Mouse (Mus musculus) left cerebral cortex, postnatal 36 days (tissue): Measurements from ENCODE around the gene Insig2. TPM values are rescaled to one million over a fixed set of nuclear protein-coding genes. Genes with fewer than 3 reads are reported as not detected.
A peak's percentile ranks its signal among the peaks of the same experiment; 100 is the strongest.

Experiments used
- DNase-seq, 2 experiments: peaks; one replicate each; pipeline ENCODE4 v3.0.0; 2021 to 2022; ENCODE audit warnings: low spot score in 2 of 2, mixed read lengths in 1 of 2
- intact Hi-C: fragments of 180-260 bp; cut with DNase I; formaldehyde crosslinking; loops from one replicate; pipeline ENCODE4 v1.15.1; 2025
- total RNA-seq, 2 experiments: library from RNA; stranded (reverse); gene quantifications; 2 replicates each; pipeline ENCODE4 v1.2.3; 2021

Insig2 gene
- total RNA-seq, 2 experiments from 2014 or later, result 55.7 to 56.0 TPM

- intact Hi-C loops, result loop anchor here (5.0 kb wide), 2 partner anchors 70 to 725 kb away; partner anchors contain the start of gene En1
- DNase-seq, result peak; percentile 94 to 96
Observed at GRCm38 (mm10) chr1:121327344-121328192, 4.8 kb downstream of the Insig2 start.

DNA sequence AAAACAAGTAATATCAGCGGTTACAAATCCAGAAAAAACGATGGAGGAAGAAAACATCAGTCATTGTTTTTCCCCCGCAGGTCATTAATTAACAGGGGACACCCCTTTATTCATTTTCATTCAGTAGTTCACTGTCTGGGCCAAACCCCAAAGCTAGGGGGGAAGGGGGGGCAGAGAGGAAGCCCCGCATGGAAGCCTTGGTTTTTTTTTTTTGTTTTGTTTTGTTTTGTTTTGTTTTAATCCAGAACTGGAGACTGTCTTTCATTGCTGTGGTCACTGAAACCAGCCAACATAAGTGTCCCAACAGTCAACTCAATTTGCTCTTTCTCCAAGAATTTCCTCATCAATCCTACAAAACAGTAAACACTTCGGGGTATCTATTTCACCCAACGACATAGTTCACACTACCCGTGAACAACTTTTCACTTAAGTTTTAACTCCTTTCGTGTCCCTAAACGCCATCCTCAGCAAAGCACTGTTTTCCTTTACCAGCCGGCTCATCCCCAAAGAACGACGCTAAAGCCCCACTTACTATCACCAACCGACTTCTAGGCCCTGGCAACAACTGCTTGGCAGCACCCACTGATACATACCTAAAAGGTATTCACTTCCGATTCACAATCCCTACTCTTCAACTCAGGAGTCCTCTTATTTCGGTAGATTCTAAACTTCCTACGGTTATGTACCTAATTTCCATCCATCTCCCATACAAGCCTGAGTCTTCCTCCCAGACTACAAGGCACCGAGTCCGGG, 5.6 kb downstream of the Insig2 start:
- intact Hi-C loops, result loop anchor here (5.0 kb wide), 2 partner anchors 71 to 724 kb away; partner anchors contain the start of gene En1
- peak in 1 of 2 experiments; percentile 7 for DNase-seq

- no peak for DNase-seq
- intact Hi-C loops, result no loop called here
Observed at GRCm38 (mm10) chr1:121323501-121323900, 8.9 kb downstream of the Insig2 start.

- intact Hi-C loops, result no loop called here
- no peak for DNase-seq
Observed at GRCm38 (mm10) chr1:121314766-121315428, 17.5 kb downstream of the Insig2 start.

GRCm38 (mm10) chr1:121313181-121313580, 19.2 kb downstream of the Insig2 start:
- intact Hi-C loops, result no loop called here

GRCm38 (mm10) chr1:121312326-121312725, 20.1 kb downstream of the Insig2 start:
- intact Hi-C loops, result no loop called here
- DNase-seq, result no peak

More at GRCm38 (mm10) chr1:121313181-121313580, 19.2 kb downstream of the Insig2 start:
- no peak for DNase-seq

- no peak for DNase-seq
- intact Hi-C loops, result no loop called here
Observed at GRCm38 (mm10) chr1:121296717-121297255, 35.6 kb downstream of the Insig2 start.

GRCm38 (mm10) chr1:121293571-121293970, 38.8 kb downstream of the Insig2 start:
- intact Hi-C loops, result no loop called here
- DNase-seq, result no peak

DNA sequence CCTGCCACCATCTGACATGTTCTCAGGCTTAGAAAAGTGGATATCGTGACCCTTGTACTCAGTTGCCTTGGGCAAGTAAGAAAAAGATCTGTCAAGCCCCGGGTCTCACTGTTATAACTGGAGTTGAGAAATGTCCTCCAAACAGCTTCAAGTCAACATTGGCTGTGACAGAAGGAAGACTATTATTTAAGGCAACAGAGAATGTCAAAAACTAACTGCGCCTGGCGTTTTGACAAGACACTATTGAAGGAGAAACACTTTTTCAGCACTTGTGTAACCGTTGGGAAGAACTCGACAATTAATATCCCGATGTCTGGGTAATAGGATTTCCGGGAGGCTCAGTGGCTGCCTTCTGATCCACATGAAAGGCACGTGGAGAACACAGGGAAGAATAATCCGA, 41.5 kb downstream of the Insig2 start:
- DNase-seq, result no peak
- intact Hi-C loops, result no loop called here

DNA sequence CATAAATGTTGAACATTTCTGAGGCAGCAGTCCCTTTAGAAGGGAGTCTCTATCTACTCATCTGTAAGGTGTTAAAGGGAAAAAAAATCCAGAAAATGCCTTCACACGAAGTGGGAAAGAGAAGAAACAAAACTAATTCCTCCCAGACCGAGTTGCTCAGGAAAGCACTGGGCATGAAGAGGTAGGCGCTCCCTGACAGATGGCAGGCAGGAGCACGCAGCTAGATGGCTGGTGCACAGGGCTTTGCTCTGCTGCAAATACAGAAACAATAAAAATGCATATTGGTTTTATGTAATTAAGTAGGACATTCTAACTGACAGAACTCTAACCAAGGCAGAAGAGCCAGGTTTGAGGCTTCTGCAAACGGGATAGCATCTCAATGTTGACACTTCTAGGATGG, 42.0 kb downstream of the Insig2 start:
- peak in 1 of 2 experiments; percentile 45 for DNase-seq
- intact Hi-C loops, result no loop called here

- DNase-seq, result no peak
- intact Hi-C loops, result no loop called here
Observed at GRCm38 (mm10) chr1:121284197-121284596, 48.2 kb downstream of the Insig2 start.

GRCm38 (mm10) chr1:121280501-121280900, 51.9 kb downstream of the Insig2 start:
- no peak for DNase-seq
- intact Hi-C loops, result no loop called here

DNA sequence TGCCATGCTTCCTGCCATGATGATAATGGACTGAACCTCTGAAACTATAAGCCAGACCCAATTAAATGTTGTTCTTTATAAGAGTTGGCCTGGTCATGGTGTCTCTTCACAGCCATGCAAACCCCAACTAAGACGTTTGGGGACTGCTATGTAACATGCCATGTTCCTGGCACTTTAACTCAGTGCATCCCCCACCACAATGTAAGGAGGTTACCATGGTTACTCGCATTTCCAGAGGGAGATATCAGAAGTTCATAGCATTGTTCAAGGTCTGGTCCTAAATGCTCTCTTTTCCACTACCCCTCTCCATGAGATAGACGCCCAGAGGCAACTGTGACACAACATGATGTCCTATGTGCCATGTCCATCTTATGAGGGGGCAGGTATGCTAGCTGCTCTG, 54.0 kb downstream of the Insig2 start:
- no peak for DNase-seq

DNA sequence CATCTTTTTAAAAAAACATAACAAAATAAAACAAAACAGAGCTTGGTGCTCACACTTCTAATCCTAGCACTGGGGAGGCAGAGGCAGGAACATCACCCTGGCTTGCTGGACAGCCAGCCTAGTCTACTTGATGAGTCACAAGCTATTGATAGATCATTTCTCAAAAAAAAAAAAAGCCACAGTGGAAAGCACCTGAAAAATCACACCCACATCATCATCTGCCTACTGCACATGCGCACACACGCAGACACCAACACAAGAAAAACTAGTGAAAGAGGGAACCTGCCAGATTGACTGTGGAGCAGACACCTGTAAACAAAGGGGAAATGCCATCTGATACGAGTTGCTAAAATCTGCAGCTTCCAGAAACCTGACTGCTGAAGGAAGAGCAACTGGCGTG, 54.9 kb downstream of the Insig2 start:
- intact Hi-C loops, result no loop called here

More for the DNA sequence above, 54.0 kb downstream of the Insig2 start:
- intact Hi-C loops, result no loop called here

GRCm38 (mm10) chr1:121275961-121276506, 56.4 kb downstream of the Insig2 start:
- intact Hi-C loops, result no loop called here
- DNase-seq, result no peak

More for the DNA sequence above, 54.9 kb downstream of the Insig2 start:
- no peak for DNase-seq

DNA sequence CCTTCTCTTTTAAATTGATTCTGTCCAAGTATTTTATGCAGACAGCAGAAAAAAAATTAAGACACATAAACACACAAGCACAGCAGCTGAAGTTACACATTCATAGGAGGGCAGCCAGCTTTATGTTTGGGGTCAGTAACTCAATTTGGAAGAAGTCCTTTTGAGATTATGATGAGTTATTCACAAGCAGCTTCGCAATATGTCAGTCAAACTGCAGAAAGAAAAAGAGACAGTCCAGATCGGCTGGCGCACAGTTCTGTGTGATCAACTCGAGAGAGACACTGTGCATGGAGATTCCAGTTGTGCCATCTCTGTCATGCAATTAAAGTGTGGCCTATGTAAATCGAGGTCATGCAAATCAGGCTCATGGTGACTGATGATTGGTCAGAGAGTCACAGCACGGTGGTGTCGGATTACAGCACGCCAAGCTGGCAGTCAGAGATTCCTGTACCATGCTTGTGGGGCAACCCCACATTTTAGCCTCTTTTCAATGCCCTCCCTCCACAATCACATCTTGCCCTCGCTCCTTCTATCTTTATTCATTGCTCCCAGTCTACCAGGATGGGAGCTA, 72.1 kb downstream of the Insig2 start:
- DNase-seq, result no peak
- intact Hi-C loops, result no loop called here
